Mouse (Mus musculus) embryonic facial prominence, embryonic 13.5 days (tissue): ENCODE results near the gene BC048562. TPM values are rescaled to one million over a fixed set of nuclear protein-coding genes. Genes with fewer than 3 reads are reported as not detected.

Experiments used
- ATAC-seq: fragments of 200-750 bp; cut with Nextera tagmentation; 2 replicates; pipeline ENCODE4 v1.8.0; 2017; ENCODE audit warnings: low read depth; ENCODE audit not compliant: insufficient number of reproducible peaks, insufficient read depth, low FRiP score, low TSS enrichment
- H3K27ac ChIP-seq: fragments of 300-500 bp; sonication (generic); 2 replicates; pipeline ENCODE4 v1.5.1; 2015; ENCODE audit warnings: moderate library complexity, mild to moderate bottlenecking, inconsistent platforms
- H3K27me3 ChIP-seq: fragments of 300-500 bp; sonication (generic); 2 replicates; pipeline ENCODE4 v1.6.1; 2015; ENCODE audit warnings: mild to moderate bottlenecking, inconsistent platforms
- H3K36me3 ChIP-seq: fragments of 300-500 bp; sonication (generic); 2 replicates; pipeline ENCODE4 v1.6.1; 2015; ENCODE audit warnings: mild to moderate bottlenecking, inconsistent platforms
- H3K4me1 ChIP-seq: fragments of 300-500 bp; sonication (generic); 2 replicates; pipeline ENCODE4 v1.6.1; 2015; ENCODE audit warnings: inconsistent platforms
- H3K4me2 ChIP-seq: fragments of 300-500 bp; sonication (generic); 2 replicates; pipeline ENCODE4 v1.6.1; 2015; ENCODE audit warnings: moderate library complexity, mild to moderate bottlenecking, inconsistent platforms
- H3K4me3 ChIP-seq: fragments of 300-500 bp; sonication (generic); 2 replicates; pipeline ENCODE4 v1.5.1; 2015; ENCODE audit warnings: mild to moderate bottlenecking, inconsistent platforms
- H3K9ac ChIP-seq: fragments of 300-500 bp; sonication (generic); 2 replicates; pipeline ENCODE4 v1.6.1; 2015; ENCODE audit warnings: mild to moderate bottlenecking, inconsistent platforms
- H3K9me3 ChIP-seq: fragments of 300-500 bp; sonication (generic); 2 replicates; pipeline ENCODE4 v1.6.1; 2016; ENCODE audit warnings: inconsistent platforms
- WGBS: fragments of 180-500 bp; shearing (Covaris S2); methylation state at CpG from one replicate; pipeline ENCODE4 v1.1.7; 2015; ENCODE audit warnings: mixed read lengths; 5-methylcytosine and 5-hydroxymethylcytosine counted together
- polyA plus RNA-seq: library from polyadenylated mRNA; unstranded; fragments of >200 nt; fragmentation: Nextera tagmentation; extraction: Ambion mirVana; gene quantifications from 2 replicates; pipeline ENCODE4 v1.2.1, GENCODE M21; 2015

Gene BC048562
- polyA plus RNA-seq, 1 experiment from 2014 or later, result not detected

DNA sequence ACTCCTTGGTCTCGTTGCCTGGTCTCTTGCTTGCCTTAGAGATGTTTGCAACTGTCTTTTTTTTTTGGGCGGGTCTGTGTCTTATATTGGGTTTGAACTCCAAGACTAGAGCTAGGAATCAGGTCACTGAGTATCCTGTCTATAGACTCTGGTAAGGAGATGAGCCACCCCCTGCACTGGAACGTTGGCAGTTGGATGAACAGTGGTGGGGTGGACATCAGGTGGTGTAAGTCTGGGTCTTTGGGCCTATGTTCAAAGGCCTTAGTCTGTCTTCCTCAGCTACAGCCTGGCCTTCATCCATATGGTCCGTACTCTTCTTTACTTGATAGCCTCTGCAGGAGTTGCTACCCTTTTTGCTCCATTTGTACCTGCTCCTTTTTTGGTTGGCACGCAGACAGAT is 25.4 kb downstream of the BC048562 start:
- WGBS, result 86% methylated on average over 5 of the region's 5 CpGs
- Histone ChIP-seq H3K27ac (0 out of 2 replicates have a peak overlapping the region, but pooled peaks have one; percentile 78), H3K4me2 (peak overlapping the region; percentile 94), H3K4me3 (peak overlapping the region; percentile 87), H3K9me3 (no peaks in the 10 kb centered on the region), H3K9ac (peak overlapping the region; percentile 89), H3K36me3 (peaks cover 45% of the 10 kb centered on the region), H3K4me1 (peaks cover 17% of the 10 kb centered on the region), H3K27me3 (no peaks in the 10 kb centered on the region)
- ATAC-seq, result no peak

DNA sequence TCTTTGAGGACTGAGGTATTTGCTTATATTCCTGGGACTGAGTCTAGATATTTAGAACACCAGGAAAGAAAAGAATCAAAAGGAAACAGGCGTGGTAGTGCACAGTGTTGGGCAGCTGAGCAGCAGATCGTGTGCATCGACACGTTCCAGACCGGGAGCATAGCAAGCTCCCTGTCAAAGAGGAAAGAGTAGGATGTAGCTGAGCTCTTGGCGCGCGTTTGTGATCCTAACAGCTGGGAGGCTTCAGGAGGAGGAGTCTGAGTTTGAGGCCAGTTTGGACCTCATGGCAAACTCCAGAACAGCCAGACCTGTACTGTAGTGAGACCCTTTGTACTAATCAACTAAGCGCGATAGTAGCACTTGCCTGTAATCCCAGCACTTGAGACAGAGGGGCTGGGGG is 25.9 kb downstream of the BC048562 start:
- Histone ChIP-seq H3K4me3 (no peak overlapping the region), H3K27me3 (no peaks in the 10 kb centered on the region), H3K9me3 (no peaks in the 10 kb centered on the region), H3K4me2 (peak overlapping the region; percentile 94; the same call in 1 of the 2 replicates), H3K36me3 (peaks cover 50% of the 10 kb centered on the region), H3K27ac (no peak overlapping the region), H3K9ac (no peak overlapping the region), H3K4me1 (peaks cover 17% of the 10 kb centered on the region)
- 93% methylated on average over 10 of the region's 10 CpGs for WGBS
- ATAC-seq, result no peak

DNA sequence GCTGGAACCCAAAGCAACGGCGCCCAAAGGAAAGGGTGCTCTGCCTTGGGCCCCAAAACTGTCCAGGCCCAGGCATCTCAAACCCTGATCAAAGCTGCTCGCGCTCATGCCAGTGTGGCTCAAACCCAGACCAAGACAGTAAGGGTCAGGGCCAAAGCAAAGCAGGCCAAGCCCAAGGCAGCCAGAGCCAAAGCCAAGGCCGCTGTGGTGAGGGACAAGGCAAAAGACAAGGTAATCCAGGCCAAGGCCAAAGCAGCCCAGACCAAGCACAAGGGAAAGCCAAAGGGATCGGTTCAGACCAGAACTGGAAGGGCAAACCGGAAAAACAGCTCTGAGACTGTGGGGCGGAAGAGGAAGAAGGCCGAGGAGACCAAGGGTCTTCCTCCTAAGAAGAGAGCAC is 27.4 kb downstream of the BC048562 start:
- Histone ChIP-seq H3K27me3 (no peaks in the 10 kb centered on the region), H3K9ac (no peak overlapping the region), H3K36me3 (peaks cover 55% of the 10 kb centered on the region), H3K27ac (no peak overlapping the region), H3K4me2 (no peak overlapping the region), H3K4me3 (no peak overlapping the region), H3K9me3 (0 out of 2 replicates have a peak, but pooled peaks cover 6% of the 10 kb centered on the region), H3K4me1 (peaks cover 17% of the 10 kb centered on the region)
- ATAC-seq, result no peak
- 97% methylated on average over 9 of the region's 9 CpGs for WGBS

DNA sequence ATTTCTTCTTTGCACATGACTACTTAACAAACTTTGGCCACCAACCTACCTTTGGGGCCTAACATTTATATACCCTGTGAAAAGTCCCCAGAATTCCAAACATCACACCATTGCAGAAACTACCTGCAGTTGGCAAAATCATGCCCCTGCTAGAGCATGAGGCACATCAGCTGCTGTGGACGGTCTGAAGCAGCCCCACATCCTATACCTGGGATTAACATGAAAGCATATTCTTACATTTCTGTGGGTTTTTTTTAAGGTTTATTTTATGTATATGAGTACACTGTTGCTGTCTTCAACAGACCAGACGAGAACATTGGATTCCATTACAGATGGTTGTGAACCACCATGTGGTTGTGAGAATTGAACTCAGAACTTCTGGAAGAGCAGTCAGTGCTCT is 29.9 kb downstream of the BC048562 start:
- Histone ChIP-seq H3K9me3 (0 out of 2 replicates have a peak, but pooled peaks cover 6% of the 10 kb centered on the region), H3K4me1 (peaks cover 10% of the 10 kb centered on the region), H3K4me3 (no peak overlapping the region), H3K27me3 (no peaks in the 10 kb centered on the region), H3K36me3 (peaks cover 52% of the 10 kb centered on the region), H3K4me2 (no peak overlapping the region), H3K27ac (no peak overlapping the region), H3K9ac (no peak overlapping the region)
- ATAC-seq, result no peak
- WGBS, result 88% methylated on average over 2 of the region's 2 CpGs

GRCm38 (mm10) chr9:108469430-108469829 is 33.1 kb downstream of the BC048562 start:
- no peaks in the 10 kb centered on the region for H3K27me3 ChIP-seq
- H3K4me1 ChIP-seq, result no peaks in the 10 kb centered on the region
- 0 out of 2 replicates have a peak, but pooled peaks cover 6% of the 10 kb centered on the region for H3K9me3 ChIP-seq
- no peak overlapping the region for H3K4me3 ChIP-seq
- H3K36me3 ChIP-seq, result peaks cover 34% of the 10 kb centered on the region
- no peak overlapping the region for H3K9ac ChIP-seq
- 73% methylated on average over 5 of the region's 5 CpGs for WGBS
- no peak overlapping the region for H3K4me2 ChIP-seq
- H3K27ac ChIP-seq, result no peak overlapping the region
- no peak for ATAC-seq

DNA sequence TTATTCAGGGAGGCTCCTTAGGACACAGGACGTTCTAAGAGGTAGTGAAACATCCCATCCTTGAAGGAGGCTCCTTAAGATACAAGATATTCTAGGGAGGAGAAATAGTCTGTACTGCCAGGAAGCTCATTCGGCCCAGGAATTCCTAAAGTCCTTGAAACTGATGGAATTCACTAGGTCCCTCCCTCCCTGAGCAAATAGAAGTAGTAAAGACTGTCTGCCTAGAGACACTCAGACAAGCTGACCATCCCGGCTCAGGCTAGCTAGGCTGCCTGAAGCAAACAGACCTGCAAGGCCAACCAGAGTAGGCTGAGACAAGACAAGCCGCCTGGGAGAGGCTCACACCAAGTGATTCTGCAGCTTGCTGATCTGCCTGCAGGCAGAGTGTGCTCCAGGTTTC is 33.6 kb downstream of the BC048562 start:
- Histone ChIP-seq H3K36me3 (peaks cover 30% of the 10 kb centered on the region), H3K9ac (no peak overlapping the region), H3K27ac (no peak overlapping the region), H3K4me1 (no peaks in the 10 kb centered on the region), H3K4me2 (no peak overlapping the region), H3K4me3 (no peak overlapping the region), H3K27me3 (no peaks in the 10 kb centered on the region), H3K9me3 (0 out of 2 replicates have a peak, but pooled peaks cover 6% of the 10 kb centered on the region)
- no peak for ATAC-seq
- WGBS, result 73% methylated on average over 4 of the region's 4 CpGs

GRCm38 (mm10) chr9:108474528-108474927 is 38.2 kb downstream of the BC048562 start:
- 80% methylated on average over 1 of the region's 1 CpGs for WGBS
- Histone ChIP-seq H3K9me3 (no peaks in the 10 kb centered on the region), H3K4me3 (no peak overlapping the region), H3K9ac (no peak overlapping the region), H3K4me2 (no peak overlapping the region), H3K27ac (no peak overlapping the region), H3K27me3 (no peaks in the 10 kb centered on the region), H3K4me1 (peaks cover 10% of the 10 kb centered on the region), H3K36me3 (no peaks in the 10 kb centered on the region)
- no peak for ATAC-seq

GRCm38 (mm10) chr9:108478638-108479156 is 42.4 kb downstream of the BC048562 start:
- Histone ChIP-seq H3K36me3 (peaks cover 32% of the 10 kb centered on the region), H3K9ac (peak overlapping the region; percentile 75), H3K27me3 (no peaks in the 10 kb centered on the region), H3K4me1 (peaks cover 26% of the 10 kb centered on the region), H3K4me3 (peak overlapping the region; percentile 68), H3K9me3 (no peaks in the 10 kb centered on the region), H3K27ac (peak overlapping the region; percentile 90), H3K4me2 (peak overlapping the region; percentile 95)
- 1% methylated on average over 20 of the region's 20 CpGs for WGBS
- peak; percentile 71; the same call in 1 of the 2 replicates for ATAC-seq

GRCm38 (mm10) chr9:108479241-108479640 is 43.0 kb downstream of the BC048562 start:
- WGBS, result 36% methylated on average over 11 of the region's 11 CpGs
- peaks cover 26% of the 10 kb centered on the region for H3K4me1 ChIP-seq

GRCm38 (mm10) chr9:108479721-108480351 is 43.6 kb downstream of the BC048562 start, which contains the start of gene Lamb2:
Gene Lamb2 (plus strand): TSS chr9:108479736.
- Histone ChIP-seq H3K36me3 (peaks cover 41% of the 10 kb centered on the region), H3K4me2 (peak within 1 kb of the TSS; percentile 95), H3K4me3 (peak within 1 kb of the TSS; percentile 68), H3K9me3 (no peaks in the 10 kb centered on the region), H3K27me3 (no peaks in the 10 kb centered on the region), H3K4me1 (peaks cover 26% of the 10 kb centered on the region), H3K9ac (peak within 1 kb of the TSS; percentile 86), H3K27ac (peak within 1 kb of the TSS; percentile 90)
- 9% methylated on average over 10 of the region's 10 CpGs for WGBS
- ATAC-seq, result peak; percentile 15; the same call in 1 of the 2 replicates

More at GRCm38 (mm10) chr9:108479241-108479640, 43.0 kb downstream of the BC048562 start:
- Histone ChIP-seq H3K4me2 (peak overlapping the region; percentile 95), H3K27ac (peak overlapping the region; percentile 90), H3K9ac (0 out of 2 replicates have a peak overlapping the region, but pooled peaks have one; percentile 75), H3K4me3 (peak overlapping the region; percentile 68), H3K27me3 (no peaks in the 10 kb centered on the region), H3K9me3 (no peaks in the 10 kb centered on the region), H3K36me3 (peaks cover 37% of the 10 kb centered on the region)
- 0 out of 2 replicates have a peak, but pooled peaks have one; percentile 4 for ATAC-seq

- WGBS, result 92% methylated on average over 28 of the region's 28 CpGs
- Histone ChIP-seq H3K4me3 (peak overlapping the region; percentile 68), H3K36me3 (peaks cover 53% of the 10 kb centered on the region), H3K9me3 (no peaks in the 10 kb centered on the region), H3K4me2 (peak overlapping the region; percentile 95), H3K27ac (no peak overlapping the region), H3K27me3 (no peaks in the 10 kb centered on the region), H3K9ac (peak overlapping the region; percentile 86), H3K4me1 (peaks cover 26% of the 10 kb centered on the region)
- no peak for ATAC-seq
These were observed 44.7 kb downstream of the BC048562 start for GRCm38 (mm10) chr9:108480813-108481519.
